Mouse (Mus musculus) lung, postnatal 0 days (tissue): ENCODE measurements around the gene Clec16a. TPM values are rescaled to one million over a fixed set of nuclear protein-coding genes. Genes with fewer than 3 reads are reported as not detected.

Experiments used
- ATAC-seq: fragments of 200-750 bp; cut with Nextera tagmentation; 2 replicates; pipeline ENCODE4 v1.8.0; 2017; ENCODE audit warnings: moderate library complexity
- DNase-seq: peaks from one replicate; pipeline ENCODE4 v3.0.0-alpha.2; 2016; ENCODE audit warnings: low spot score
- H3K27ac ChIP-seq: fragments of 300-500 bp; sonication (generic); 2 replicates; pipeline ENCODE4 v1.5.1; 2014; ENCODE audit warnings: antibody characterized with exemption, mild to moderate bottlenecking, low read length, mixed read lengths
- H3K27me3 ChIP-seq: fragments of 300-500 bp; sonication (generic); replicated peaks from 2 replicates; pipeline ENCODE4 v1.6.1; 2014; ENCODE audit warnings: low read length, mixed read lengths; ENCODE audit not compliant: insufficient read depth
- H3K36me3 ChIP-seq: fragments of 300-500 bp; sonication (generic); 2 replicates; pipeline ENCODE4 v1.6.1; 2014; ENCODE audit warnings: low read length, mixed read lengths; ENCODE audit not compliant: insufficient read depth
- H3K4me1 ChIP-seq: fragments of 300-500 bp; sonication (generic); 2 replicates; pipeline ENCODE4 v1.6.1; 2014; ENCODE audit warnings: antibody characterized with exemption, low read depth, low read length, mixed read lengths; ENCODE audit not compliant: insufficient read depth
- H3K4me2 ChIP-seq: fragments of 300-500 bp; sonication (generic); replicated peaks from 2 replicates; pipeline ENCODE4 v1.6.1; 2014; ENCODE audit warnings: low read depth, mild to moderate bottlenecking, low read length, moderate library complexity, mixed read lengths
- H3K4me3 ChIP-seq: fragments of 300-500 bp; sonication (generic); 2 replicates; pipeline ENCODE4 v1.5.1; 2014; ENCODE audit warnings: low read depth, low read length
- H3K9ac ChIP-seq: fragments of 300-500 bp; sonication (generic); replicated peaks from 2 replicates; pipeline ENCODE4 v1.6.1; 2014; ENCODE audit warnings: low read depth, mild to moderate bottlenecking
- H3K9me3 ChIP-seq: fragments of 300-500 bp; sonication (generic); 2 replicates; pipeline ENCODE4 v1.6.1; 2016; ENCODE audit warnings: low read length, mixed read lengths
- CTCF ChIP-seq: IDR thresholded peaks from 2 replicates; pipeline ENCODE4 v1.5.1; 2016; ENCODE audit warnings: antibody characterized with exemption, mild to moderate bottlenecking
- EP300 ChIP-seq: IDR thresholded peaks from 2 replicates; pipeline ENCODE4 v1.6.1; 2016; ENCODE audit warnings: antibody characterized with exemption, mild to moderate bottlenecking, control low read depth
- WGBS: fragments of 180-500 bp; shearing (Covaris S2); extraction: QIAGEN DNeasy Blood & Tissue Kit; methylation state at CpG from one replicate; pipeline ENCODE4 v1.1.7; 2014; 5-methylcytosine and 5-hydroxymethylcytosine counted together
- polyA plus RNA-seq: library from polyadenylated mRNA; unstranded; fragments of >200 nt; fragmentation: Nextera tagmentation; extraction: Ambion mirVana; gene quantifications from 2 replicates; pipeline ENCODE4 v1.2.1, GENCODE M21; 2015

The Clec16a gene
- polyA plus RNA-seq, 1 experiment from 2014 or later = 32.0 TPM

DNA sequence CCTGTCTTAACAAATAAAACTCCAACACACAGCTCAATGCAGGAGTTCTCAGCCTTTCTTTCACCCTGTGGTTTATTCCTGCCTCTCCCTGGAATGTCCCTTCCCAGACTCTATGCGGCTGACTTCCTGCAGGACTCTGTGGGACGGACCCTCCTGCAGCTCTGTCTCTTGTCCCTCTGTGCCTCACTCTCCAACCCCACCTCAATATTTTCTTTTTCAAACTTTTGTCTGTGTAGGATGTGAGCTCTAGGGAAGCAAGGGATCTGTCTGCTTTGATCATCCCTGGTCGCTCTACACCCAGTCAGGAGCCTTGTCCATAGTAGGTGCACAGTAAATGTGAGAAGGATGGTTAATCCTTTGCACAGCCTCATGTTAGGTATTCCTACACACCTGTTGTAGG lies 16.8 kb upstream of the Clec16a start:
- Histone ChIP-seq H3K4me3 (no peak overlapping the region), H3K9me3 (no peaks in the 10 kb centered on the region), H3K27ac (no peak overlapping the region), H3K4me1 (no peaks in the 10 kb centered on the region), H3K9ac (no peak overlapping the region), H3K36me3 (peaks cover 10% of the 10 kb centered on the region; the same call in 1 of the 2 replicates), H3K27me3 (no peaks in the 10 kb centered on the region), H3K4me2 (no peak overlapping the region)
- no peak for ATAC-seq
- no peak for DNase-seq
- no peak for TF ChIP-seq CTCF
- TF ChIP-seq EP300 = no peak
- WGBS = 78% methylated on average over 3 of the region's 3 CpGs

DNA sequence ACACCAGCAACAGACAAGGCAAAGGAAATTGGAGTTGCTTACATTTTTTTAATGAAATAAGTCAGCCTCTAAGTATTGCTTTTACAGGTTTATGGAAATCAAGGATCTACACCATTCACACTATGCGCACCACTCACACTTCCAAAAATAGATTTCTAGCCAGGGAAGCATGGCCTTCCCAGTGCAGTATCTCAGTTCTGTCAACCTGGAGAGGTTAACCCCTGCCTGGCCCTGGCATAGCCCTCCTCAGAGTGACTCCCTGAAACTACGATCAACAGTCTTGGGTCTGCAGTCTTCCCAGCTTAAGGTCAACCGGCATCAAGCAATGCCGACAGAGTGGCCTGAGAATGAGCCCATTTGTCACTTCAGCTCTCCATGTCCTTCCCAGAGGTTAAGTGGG lies 15.0 kb upstream of the Clec16a start:
- 84% methylated on average over 4 of the region's 4 CpGs for WGBS
- TF ChIP-seq EP300 = no peak
- TF ChIP-seq CTCF = no peak
- peaks cover 10% of the 10 kb centered on the region; the same call in 1 of the 2 replicates for H3K36me3 ChIP-seq
- H3K4me1 ChIP-seq = no peaks in the 10 kb centered on the region
- no peaks in the 10 kb centered on the region for H3K27me3 ChIP-seq
- H3K9me3 ChIP-seq = no peaks in the 10 kb centered on the region
- no peak overlapping the region for H3K4me2 ChIP-seq
- no peak overlapping the region for H3K4me3 ChIP-seq
- H3K27ac ChIP-seq = no peak overlapping the region
- DNase-seq (no peak), ATAC-seq (no peak)
- no peak overlapping the region for H3K9ac ChIP-seq

- Histone ChIP-seq H3K27ac (no peak overlapping the region), H3K9me3 (no peaks in the 10 kb centered on the region), H3K27me3 (no peaks in the 10 kb centered on the region), H3K4me2 (no peak overlapping the region), H3K4me3 (no peak overlapping the region), H3K36me3 (peaks cover 10% of the 10 kb centered on the region; the same call in 1 of the 2 replicates), H3K9ac (no peak overlapping the region), H3K4me1 (no peaks in the 10 kb centered on the region)
- DNase-seq = no peak
- TF ChIP-seq EP300 = no peak
- TF ChIP-seq CTCF = no peak
- WGBS = 97% methylated on average over 4 of the region's 4 CpGs
- no peak for ATAC-seq
Observed at GRCm38 (mm10) chr16:10533781-10534180, 11.4 kb upstream of the Clec16a start.

- H3K4me3 ChIP-seq = no peak overlapping the region
- no peak for DNase-seq
- H3K4me1 ChIP-seq = no peaks in the 10 kb centered on the region
- 62% methylated on average over 7 of the region's 7 CpGs for WGBS
- H3K36me3 ChIP-seq = peaks cover 10% of the 10 kb centered on the region; the same call in 1 of the 2 replicates
- ATAC-seq = no peak
- H3K27ac ChIP-seq = no peak overlapping the region
- H3K27me3 ChIP-seq = no peaks in the 10 kb centered on the region
- no peak for TF ChIP-seq EP300
- TF ChIP-seq CTCF = no peak
- H3K4me2 ChIP-seq = no peak overlapping the region
- H3K9me3 ChIP-seq = no peaks in the 10 kb centered on the region
- H3K9ac ChIP-seq = no peak overlapping the region
Observed at GRCm38 (mm10) chr16:10534567-10534966, 10.6 kb upstream of the Clec16a start.

DNA sequence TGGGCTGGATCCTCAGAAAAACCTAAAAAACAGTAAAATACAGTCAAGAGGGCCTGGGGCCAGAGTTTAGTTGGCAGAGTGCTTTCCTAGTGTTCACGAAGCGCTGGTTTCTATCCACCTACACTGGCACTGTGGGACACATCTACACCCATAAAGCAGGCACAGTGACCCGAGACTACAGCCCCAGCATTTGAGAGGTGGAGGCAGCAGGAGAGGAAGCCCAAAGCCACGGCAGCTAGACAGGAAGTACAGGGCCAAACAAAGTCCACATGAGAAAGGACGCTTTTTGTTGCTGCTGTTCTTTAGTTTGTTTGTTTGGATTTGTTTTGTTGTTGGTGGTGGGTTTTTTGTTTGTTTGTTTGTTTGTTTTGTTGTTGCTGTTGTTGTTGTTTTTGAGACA lies 8.8 kb upstream of the Clec16a start:
- peaks cover 16% of the 10 kb centered on the region; the same call in 1 of the 2 replicates for H3K4me1 ChIP-seq

DNA sequence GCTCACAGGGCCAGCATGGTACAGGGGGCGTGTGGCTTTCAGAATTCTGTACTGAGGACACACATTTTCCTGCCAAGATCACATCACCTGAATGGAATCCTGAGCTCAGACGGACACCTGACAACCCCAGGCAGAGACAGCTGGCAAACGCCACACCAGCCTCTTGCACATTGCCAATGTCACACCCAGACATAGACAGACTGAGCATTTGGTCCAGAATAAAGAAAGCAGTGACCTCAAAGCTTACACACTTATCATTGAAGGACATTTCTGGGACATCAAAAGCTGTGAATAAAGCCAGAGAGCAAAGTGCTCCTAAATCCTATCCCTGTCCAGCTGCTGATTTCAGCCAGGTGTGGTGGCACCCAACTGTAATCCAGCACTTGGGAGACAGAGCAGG lies 8.2 kb upstream of the Clec16a start:
- H3K27ac ChIP-seq = no peak overlapping the region
- WGBS = 65% methylated on average over 3 of the region's 3 CpGs
- no peak for TF ChIP-seq CTCF
- no peaks in the 10 kb centered on the region for H3K9me3 ChIP-seq
- no peaks in the 10 kb centered on the region for H3K36me3 ChIP-seq
- H3K27me3 ChIP-seq = no peaks in the 10 kb centered on the region
- peaks cover 20% of the 10 kb centered on the region; the same call in 1 of the 2 replicates for H3K4me1 ChIP-seq
- H3K4me3 ChIP-seq = no peak overlapping the region
- ATAC-seq = no peak
- no peak overlapping the region for H3K9ac ChIP-seq
- DNase-seq = no peak
- H3K4me2 ChIP-seq = no peak overlapping the region

More for the DNA sequence above, 8.8 kb upstream of the Clec16a start:
- ATAC-seq (no peak), DNase-seq (no peak)
- Histone ChIP-seq H3K36me3 (no peaks in the 10 kb centered on the region), H3K27me3 (no peaks in the 10 kb centered on the region), H3K4me3 (no peak overlapping the region), H3K9me3 (no peaks in the 10 kb centered on the region), H3K4me2 (no peak overlapping the region), H3K27ac (no peak overlapping the region), H3K9ac (no peak overlapping the region)
- 64% methylated on average over 5 of the region's 5 CpGs for WGBS
- TF ChIP-seq CTCF = no peak
- no peak for TF ChIP-seq EP300
